Mouse (Mus musculus) cerebellum, adult 8-10 months (tissue): ENCODE measurements around the gene Gm20388.
A peak's percentile ranks its signal among the peaks of the same experiment; 100 is the strongest.

Experiments used
- DNase-seq: peaks from one replicate; pipeline ENCODE4 v3.0.0; 2022

Gene Gm20388

DNA sequence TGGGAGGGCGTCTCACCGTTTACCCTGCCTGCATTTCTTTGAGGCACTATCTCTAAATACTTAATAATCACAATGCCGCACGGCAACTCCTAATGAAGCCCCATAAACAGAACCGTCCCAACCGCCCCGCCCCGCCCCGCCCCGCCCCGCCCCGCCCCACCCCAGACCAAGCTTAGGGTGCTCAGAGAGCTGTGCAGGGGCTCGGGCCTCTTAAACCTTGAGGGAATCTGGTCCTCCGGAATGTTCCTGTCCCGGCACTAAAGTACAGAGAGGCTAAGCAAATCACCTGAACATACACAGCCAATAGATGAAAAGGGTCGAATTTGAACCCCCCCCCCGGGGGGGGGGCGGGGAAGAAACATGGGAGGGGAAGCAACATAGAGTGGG is 1564.2 kb downstream of the Gm20388 start:
- DNase-seq = no peak

DNA sequence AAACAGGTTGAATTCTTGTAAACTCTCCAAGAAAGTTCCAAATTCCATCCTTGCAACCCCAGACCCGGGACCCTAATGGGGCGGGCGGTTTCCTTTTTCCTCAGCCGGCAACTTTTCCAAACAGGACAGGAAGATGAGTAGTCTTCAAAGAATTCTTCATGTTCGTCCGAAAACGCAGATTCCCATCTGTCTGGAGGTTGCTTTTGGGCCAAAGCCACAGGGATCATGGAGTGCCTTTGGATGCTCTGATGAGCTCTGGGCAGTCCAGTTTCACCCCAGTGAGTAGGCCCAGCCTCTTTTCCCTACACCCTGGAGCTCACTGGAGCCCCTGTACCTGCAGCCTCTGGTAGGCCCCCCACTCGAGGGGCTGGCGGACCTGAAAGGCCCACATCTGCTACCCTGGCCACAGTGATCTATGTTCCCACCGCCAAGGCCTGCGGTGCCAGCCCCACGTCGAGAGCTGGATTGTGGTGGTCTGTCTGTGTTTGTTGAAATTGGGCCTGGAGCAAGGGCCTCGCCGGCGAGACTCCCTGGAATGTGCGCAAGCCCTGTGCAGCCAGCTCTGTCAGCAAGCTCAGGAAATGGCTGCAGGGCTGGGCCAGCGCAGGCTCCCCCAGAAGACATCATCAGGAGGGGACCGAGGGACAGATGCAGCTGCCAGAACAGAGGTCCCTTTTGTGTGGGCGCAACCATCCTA is 1567.4 kb downstream of the Gm20388 start:
- no peak for DNase-seq

DNA sequence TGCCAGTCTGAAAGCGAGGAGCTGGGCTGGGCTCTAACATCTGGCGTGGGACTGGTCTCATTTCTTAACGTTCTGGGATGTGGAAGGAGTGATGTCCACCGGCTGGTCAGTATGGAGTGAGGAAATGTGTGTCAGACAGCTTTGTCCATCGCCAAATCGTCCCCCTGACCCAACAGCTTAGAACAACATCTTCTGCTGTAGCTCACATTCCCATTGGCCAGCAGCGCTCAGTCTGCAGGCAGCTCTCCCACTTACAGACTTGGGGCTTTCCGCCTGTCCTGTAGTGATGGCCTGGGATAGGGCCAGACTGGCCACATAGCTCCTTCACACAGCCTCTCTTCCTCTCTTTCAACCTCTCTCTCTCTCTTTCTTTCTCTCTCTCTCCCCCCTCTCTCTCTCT is 1568.5 kb downstream of the Gm20388 start:
- no peak for DNase-seq

DNA sequence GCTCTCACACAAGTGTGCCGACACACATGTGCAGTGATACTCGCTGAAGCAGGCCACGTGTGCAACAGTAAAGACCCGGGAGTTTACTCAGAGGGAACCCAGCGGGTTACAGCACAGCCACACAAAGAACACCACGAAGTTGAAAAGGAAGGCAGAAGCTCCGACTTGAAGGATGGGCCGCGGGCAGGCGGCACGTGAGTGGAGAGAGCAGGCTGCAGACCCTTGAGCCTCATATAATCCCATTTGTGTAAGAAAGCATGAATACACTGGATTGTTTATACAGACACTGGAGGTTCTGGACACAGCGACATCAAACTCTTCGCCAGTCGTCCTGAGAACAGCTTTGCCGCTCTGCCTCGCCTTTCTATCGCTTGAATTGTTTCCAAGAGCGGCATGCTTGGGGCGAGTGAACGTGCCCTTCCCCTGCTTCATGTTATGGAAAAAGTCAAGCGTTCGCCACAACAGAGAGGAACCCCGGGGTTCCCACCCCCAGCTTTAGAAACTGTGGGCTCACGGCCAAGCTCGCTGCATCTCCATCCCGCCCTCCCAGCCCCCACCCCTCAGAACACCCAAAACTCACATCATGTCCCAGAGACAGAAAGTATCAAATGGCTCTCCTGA is 1569.9 kb downstream of the Gm20388 start:
- DNase-seq = no peak

DNA sequence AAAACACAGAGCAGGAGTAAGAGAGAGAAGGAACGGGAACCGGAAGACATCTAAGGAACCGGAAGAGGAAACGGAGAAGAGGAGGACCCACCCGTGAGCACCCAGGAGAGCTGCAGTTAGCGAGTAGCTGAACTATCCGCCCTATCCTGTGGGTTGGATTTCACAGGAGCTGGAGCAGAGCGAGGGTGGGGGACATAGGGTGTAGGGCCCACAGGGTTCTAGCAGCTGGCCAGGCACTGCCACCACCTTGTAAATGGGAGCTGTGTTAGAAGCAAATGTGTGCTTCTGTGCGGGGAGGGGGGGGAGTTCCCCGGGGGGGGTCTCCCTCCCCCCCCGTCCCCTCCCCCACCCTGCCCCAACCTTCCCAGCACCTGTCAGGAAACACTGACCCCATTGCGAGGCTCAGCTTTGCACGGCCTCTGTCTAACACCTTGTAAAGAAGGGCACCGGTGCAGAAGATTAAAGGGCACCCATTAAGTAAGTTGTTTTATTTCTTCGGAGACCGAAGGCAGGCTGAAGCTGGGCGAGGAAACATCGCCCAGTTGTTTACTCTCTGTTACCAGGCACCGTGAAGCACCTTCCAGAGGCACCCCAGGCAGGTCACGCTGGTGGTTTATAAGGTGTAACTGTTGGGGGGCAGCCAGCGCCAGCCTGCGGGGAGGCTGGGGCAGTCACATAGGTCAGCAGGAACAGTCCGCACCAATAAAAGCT is 1573.6 kb downstream of the Gm20388 start:
- DNase-seq = no peak

DNA sequence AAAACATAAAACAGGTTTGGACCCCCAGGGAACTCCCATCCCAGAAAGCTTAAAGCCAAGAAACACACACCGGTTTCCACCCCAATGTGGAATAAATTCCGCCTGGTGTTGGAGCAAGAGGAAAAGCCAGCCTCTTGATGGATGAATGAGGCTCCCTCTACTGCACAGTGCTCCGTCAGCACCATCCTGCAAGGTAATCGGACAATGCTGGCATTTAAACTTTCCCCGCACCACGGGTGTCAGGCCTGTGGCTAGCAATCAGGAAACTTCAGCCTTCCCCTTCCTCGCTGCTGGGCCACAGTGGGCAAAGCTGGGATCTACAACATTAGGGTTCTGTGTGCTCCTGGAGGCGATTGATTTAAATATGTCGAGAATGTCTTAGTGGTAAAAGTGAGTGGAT is 1581.0 kb downstream of the Gm20388 start:
- no peak for DNase-seq

DNA sequence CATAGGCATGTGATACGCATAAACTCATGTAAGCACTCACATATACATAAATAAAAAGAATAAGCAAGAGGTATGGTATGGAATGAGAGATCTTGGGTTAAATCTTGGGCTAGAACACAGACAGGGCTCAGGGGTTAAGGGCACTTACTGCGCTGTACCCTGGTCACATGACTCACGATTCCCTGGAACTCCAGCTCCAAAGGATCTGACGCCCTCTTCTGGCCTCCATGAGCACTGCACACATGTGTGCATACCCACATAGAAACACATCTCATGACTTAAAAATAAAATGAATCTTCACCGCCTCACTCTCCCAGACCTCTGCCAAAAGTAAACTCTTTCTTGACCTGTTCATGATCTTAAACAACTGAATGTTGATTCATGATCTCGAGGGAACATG is 1587.0 kb downstream of the Gm20388 start:
- no peak for DNase-seq

DNA sequence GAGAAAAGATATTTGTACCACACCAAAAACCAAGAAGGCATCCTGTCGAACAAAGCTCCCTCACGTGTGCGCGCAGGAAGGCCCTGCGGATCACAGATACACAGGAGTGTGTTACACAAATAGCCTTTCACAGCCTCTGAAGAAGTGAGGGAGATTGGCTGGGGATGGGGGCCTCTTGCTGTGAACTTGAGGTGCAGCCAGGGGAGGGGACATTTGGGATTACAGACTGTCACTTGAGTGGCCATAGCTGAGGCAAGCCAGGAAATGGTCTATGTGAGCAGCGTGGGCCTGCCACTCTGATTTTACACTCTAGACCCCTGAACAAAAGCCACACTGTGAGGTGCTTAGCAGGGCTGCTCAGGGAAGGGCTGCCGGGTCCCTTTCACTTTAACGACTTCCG is 1601.1 kb downstream of the Gm20388 start:
- DNase-seq = no peak

DNA sequence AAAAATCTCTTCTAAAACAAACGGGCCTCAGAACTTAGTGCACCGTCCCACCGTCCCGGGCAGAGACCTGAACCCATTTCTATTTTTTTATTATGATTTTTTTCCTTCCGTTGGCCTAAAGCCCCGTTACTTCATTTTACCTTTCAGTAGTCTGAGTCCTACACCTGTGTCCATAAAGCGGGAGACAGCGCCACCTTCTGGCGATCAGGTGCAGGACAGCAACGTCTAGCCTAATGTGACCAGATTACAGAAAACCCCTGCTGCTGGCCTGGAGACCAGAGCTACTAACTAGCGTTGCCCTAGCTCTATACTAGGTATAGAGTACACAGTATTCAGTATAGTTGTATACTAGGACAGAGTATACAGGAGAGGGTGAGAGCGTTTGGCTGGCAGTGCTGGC is 1602.8 kb downstream of the Gm20388 start:
- peak; percentile 81 for DNase-seq

DNA sequence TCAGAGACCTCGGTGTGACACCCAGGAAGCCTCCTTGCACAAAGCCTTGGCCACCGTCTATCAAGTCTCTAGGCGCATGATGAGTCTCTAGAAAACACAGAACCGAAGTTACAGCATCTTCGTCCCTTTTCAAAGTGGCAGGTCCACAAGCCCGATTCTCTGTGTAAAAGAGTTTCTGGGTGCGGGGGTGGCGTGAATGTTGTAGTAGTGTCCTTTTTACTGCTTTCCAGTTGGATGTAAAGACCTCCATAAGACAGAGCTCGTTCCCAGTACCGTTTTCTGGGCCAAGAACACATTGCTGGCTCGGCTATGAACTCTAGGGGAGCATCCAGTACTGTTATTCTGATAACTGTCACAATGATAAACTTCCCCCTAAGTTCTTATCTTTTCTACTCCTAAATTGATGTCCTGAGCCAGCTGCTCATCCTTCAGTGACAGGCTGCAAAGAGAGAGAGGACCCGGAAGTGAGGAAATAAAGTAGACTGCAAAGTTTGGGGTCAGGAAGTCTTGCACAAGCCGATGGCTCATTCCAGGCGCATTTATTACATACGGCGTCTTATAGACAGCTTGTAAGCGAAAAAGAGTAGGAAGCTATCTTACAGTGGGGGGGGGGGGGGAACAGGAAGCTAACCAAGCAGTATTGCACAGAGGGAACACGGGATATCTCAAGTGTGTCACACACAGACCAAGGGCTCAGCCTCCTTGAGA is 1614.6 kb downstream of the Gm20388 start:
- no peak for DNase-seq

DNA sequence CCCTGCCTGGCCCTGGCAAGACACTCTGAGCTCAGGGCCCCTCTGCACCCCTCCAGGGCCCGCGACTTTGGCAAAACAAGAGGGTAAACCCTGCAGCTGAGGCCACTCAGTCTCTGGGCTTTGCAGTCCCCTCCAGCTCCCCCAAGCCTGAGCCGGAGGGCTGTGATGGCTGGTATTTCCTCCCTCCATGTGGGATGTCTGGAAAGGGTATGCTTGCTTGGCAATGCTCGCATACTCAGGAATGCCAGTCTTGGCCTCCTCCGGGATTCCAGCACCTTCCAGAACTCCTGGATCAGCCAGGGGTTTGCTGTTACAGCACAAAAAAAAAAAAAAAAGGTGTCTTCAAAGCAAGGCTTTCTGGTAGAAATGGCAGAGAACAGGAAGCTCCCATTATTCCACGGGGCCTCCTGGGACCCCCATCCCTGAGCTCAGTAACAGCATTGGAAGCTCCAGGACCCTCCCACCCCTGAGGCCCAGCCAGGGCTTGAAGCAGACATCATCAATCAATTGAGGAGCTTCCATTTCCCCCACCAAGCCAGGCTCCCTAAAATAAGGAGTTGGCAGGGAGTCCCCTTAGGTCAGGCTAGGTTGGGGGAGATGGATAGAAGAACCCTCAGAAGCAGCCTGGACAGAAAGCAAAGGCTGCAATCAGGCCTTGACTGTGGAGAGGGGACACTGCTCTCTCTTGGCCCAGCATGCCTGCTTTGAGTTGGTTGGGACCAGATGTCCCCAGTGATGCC is 1616.3 kb downstream of the Gm20388 start:
- no peak for DNase-seq

DNA sequence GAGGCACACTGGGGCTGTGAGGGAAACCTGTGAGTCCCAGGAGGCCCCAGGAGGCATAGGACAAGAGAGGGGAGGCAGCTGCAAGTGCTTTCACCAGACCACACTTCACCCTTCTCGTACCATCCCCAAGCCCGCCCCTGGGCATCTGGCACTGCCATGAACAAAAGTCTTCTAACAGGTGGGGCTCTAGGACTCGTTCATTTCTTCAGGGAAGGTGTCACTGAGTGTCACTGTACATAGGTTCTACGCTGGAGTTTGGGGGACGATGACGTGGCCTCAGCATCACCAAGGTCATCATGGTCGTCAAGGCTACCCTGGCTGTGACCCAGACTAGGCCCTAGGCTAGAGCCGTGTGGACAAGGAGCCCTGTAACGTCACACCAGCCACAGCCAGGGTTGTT is 1617.1 kb downstream of the Gm20388 start:
- no peak for DNase-seq

DNA sequence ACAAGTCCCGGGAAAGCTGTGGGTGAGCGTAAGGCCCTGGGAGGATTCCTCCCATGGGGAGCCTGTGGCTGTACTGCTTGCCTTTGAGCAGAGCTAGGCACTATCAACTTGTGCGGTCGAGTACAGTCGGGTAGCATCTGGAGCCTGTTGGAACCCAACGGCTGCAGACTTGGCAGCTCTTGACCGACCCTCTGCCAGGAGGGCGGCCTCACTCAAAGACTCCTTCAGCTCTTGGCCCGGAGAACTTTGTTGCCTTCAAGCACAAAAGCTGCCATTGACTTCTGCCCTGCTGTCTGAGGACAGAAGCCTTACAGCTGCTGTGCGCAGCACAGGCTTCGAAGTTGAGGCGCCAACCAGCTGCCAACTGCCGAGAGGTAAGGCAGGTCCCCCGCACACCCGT is 1618.1 kb downstream of the Gm20388 start:
- DNase-seq = no peak

DNA sequence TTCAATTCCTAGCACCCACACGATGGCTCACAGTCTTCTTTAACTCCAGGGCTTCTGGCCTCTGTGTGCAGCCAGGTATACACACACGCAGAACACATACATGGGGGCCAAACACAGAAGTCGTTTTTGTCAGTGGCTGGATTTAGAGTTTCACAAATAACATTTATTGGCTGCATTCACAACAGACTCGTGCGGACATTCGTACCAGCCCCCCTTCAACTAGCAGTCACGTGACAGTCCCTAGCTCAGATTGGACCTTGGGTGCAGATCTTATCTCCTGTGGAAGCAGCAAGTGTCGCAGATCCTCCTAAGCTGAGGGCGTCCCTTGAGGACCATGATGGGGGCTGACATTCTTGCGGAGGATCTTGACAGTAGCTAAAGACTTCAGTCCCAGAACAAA is 1620.0 kb downstream of the Gm20388 start:
- no peak for DNase-seq

DNA sequence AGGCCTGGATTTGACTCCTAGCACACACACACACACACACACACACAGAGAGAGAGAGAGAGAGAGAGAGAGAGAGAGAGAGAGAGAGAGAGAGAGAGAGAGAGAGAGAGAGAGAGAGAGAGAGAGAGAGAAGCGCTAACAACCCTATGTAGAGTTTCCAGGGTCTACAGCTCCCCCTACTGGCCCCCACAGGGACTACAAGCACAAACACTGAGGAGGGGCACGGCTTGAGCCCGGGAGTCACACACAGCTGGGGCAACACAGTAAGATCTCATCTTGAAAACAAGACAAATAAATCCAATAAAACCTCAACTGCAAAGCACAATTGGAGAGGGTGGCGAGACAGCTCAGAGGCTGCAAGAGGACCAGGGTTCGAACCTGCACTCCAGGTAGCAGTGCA is 1621.7 kb downstream of the Gm20388 start:
- DNase-seq = no peak

DNA sequence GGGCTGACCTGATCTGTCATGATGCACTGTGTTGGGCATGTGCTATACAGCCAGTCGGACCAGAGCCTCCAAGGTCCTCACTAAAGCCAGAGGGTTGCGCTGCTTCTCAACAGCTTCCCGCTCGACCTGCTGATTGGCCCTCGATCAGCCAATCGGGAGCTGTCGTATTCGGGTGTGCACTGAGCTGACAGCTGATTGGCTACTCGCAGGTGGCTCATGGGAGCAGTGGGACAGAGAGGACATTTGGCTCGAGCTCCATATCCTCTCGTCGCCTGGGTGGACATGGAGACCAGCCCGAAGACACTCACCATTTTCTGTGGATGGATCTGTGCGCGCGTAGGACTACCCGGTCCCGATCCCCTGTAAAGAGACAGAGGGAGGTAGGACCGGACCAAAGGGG is 1631.2 kb downstream of the Gm20388 start:
- no peak for DNase-seq

DNA sequence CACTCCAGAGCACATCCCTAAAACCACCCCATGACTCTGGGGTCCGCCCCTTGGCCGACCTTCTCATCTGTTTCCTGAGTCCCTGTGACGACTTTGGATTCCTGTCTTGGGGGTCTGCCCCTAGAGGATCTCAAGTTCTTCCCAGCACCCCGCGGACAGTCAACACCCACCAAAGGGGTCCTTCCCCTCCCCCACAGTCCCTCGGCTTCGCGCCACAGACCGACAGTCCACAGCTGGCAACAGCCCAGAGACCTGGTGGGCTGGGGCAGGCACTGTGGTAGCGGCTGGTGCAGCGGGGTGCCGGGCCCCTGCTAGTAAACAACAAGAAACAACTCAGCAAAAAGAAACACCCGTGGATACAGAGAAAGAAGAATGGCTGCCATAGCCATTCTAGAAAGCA is 1632.3 kb downstream of the Gm20388 start:
- DNase-seq = no peak

DNA sequence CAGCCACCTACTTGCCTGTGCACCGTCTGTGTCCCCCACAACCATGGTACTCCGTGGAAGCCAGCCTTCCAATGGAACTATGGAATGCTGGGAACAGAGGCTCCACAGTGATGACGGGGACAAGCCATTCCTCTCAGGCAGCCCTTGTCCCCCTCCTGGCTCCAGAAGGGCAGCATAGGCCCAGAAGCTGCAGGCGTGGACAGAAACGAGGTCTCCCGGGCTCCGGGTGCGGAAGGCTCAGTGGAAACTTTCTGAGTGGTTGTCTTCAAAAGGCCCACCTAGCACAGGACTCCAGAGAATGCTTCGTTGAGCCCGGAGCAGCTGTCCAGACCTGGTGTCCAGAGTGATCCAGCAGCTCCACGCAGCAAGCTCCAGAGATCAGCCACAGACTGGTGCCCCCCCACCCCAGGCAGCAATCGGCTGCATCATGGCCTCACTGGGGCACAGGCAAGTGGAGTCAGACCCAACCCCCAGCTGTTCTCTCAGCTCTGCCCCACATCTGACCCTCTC is 1633.7 kb downstream of the Gm20388 start, which contains the start of gene 1700018B08Rik:
1700018B08Rik (minus strand) TSS at position 45 of the 510 bp plus-strand sequence.
- no peak for DNase-seq

DNA sequence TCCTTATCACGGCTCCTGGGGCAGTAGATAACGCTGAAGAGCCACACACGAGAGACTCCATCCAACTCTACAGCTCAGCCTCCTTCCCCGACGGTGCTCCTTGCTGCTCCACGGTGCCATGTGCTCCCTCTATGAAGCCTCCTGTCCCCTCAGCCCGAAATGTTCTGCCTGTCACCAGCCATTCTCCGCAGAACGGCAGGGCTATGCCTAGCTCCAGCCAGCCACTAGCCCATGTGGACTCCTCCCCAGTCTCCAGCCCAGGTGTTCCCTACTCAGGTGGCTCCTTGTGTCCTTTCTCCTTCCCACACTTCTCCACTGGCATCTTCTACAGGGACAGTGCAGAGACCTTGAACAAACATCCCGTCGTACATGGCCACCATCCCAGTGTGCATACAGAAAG is 1634.3 kb downstream of the Gm20388 start:
- DNase-seq = no peak

DNA sequence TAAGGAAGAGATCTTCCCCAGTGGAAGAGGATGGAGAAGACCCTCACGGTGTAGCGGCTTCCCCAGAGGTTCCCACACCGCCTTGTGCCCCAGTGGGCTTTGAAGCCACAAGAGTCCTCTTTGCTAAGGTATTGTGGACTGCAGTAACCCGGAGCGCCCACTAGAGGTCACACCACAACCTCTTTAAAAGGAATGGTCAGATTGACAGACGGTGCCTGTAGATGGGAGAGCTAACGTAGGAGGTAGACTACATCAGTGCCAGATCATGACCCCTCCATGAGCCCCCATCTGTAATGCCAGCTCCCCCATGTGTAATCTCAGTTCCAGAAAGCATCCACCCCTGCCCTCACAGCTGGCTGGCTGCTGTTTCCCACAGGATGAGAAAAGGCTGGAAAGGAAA is 1636.5 kb downstream of the Gm20388 start:
- peak; percentile 74 for DNase-seq

DNA sequence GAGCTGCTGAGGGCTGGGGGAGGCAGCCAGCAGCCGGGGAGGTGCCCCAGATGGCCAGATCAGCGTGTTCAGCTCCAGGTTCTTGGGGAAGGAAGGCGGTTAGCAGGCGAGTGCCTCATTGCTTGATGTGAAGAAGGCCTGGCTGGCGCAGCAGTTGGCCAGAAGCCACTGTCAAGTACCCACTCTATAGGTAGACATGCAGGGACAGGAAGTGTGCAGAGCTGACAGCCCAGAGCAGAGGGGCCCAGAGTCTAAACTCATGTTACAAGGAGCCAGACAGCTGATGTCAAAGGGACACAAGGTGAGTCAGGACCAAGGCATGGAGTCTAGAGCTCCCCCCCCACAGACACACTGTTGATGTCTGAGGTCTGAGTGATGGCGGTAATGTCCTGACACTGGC is 1639.4 kb downstream of the Gm20388 start:
- no peak for DNase-seq
